Mouse (Mus musculus) left cerebral cortex, adult 9 months (tissue): ENCODE results near the gene Gpr182.

Experiments used
- DNase-seq, 2 experiments: peaks; one replicate each; pipeline ENCODE4 v3.0.0; 2022; ENCODE audit warnings: low spot score in 2 of 2

The Gpr182 gene

DNA sequence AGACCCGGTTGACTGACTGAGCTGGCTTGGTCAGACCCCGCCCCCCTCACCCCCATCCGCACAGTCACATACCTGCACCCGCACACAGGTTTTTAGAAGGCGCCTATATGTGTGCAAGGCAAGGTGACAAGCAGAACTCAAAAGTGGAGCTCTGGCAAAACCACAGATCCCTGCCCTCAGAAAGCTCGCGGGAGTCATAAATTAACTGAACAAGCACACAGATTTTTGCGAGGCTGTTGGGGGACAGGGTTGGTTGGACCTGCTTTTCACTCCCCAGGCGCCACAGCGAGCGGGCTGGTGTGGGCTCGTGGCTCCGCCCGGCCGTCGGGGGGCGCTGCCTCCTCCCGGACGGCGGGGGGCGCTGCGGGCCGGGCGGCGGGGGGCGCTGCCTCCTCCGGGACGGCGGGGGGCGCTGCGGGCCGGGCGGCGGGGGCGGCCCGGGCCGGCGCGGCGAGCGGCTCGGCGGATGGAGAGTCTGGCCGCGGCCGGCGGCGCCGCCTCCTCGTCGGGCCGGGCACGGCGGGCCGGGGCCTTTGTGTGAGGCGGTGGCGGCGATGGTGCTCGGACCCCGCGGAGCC is 12.4 kb downstream of the Gpr182 start, which contains the start of gene Zbtb39:
Gene Zbtb39, plus strand, starts transcription at position 456 of the 578 bp plus-strand sequence.
- peak in 1 of 2 experiments; percentile 58 for DNase-seq

DNA sequence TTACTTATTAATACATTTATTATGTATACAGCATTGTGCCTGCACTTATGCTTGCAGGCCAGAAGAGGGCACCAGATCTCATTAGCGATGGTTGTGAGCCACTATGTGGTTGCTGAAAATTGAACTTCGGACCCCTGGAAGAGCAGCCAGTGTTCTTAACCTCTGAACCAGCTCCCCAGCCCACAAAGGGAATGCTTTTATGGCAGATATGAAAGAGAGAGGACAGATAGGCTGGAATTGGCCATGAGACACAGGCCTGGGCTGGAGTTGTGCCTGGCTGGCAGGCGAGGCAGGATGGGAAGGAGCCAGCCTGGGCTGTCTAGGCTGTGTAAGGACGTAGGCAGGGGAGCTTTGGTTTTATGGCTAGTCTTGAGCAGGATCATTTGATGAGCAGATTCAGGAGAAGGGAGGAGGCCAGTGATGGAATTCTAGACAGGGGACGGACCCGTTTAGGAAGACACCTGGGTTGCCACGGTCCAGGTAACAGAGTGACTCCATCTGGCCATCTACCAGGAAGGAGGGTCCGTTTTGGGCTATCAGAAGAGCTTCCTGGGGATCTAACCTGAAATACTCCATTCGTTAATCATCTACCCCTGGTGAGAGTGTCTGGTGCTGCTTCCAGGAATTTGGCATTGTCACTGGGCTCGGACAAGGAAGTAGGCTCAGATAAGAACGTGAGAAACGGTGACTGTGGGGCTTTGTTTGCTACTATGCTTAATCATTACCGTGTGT is 13.2 kb downstream of the Gpr182 start:
- no peak for DNase-seq

DNA sequence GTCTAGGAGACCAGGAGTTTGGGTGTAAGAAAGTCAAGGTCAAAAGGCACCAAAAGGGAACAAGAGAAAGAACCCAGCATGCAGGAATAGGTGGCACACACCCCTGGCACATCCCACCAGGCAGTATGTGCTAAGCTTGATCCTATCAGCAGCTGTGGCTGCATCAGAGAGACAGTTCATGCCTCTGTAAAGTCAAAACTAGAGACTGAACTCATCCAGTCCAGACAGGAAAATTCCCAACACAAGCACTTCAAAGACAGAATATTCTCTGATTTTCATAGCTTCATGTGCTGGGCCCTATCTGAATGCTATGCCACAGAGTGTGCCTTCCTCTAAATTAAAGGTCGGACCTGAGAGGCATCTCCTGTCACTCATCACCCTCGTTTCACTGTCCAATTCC is 14.0 kb downstream of the Gpr182 start:
- no peak for DNase-seq

DNA sequence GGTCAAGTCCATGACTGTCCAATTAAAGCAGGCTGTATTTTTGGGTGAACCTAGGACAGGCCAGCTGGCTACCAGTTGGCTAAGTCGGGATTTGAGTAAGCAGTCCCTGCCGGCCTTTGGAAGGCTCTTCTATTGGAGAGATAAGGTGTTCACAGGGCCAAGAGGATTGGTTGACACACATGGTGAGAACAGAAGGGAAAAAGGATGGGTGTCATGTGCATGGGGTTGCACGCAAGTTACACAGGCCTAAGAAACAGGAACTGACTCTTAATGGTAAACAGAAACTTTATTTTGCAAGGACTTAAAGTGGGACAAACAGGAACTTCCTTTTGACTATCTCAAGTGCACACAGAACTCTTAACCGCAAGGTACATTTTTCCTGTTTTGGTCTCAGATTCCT is 14.6 kb downstream of the Gpr182 start:
- no peak for DNase-seq

DNA sequence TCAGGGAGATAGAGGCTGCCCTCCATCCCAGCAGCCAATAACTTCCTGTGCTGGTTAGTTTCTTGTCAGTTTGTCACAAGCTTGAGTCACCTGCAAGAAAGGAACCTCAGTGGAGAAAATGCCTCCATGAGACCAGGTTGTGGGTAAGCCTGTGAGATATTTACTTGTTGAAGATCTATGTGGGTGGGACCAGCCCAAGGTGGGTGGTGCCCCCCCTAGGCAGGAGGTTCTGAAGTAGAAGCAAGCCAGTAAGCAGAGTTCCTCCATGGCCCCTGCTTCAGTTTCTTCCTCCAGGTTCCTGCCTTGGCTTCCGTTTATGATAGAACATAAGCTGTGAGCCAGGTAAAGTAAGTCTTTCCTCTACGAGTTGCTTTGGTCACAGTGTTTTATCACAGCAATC is 15.3 kb downstream of the Gpr182 start:
- no peak for DNase-seq

DNA sequence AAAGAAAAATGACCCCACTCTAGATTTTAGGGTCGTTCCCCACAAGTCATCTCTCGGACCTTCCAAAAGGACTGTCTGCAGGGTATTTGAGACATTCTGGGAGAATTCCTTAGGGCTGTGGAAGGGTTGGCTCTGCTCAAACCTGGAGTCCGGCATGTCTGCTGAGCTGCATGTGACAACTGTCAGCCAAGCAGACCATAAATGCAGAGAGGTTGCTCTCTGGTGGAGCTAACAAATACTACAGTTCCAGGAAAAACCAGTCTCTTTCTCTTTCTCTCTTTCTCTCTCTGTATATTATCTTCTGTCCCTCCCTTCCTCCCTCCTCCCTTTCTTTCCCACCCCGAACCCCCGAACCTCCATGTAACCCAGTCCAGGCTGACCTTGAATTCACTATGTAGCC is 17.1 kb downstream of the Gpr182 start:
- no peak for DNase-seq

DNA sequence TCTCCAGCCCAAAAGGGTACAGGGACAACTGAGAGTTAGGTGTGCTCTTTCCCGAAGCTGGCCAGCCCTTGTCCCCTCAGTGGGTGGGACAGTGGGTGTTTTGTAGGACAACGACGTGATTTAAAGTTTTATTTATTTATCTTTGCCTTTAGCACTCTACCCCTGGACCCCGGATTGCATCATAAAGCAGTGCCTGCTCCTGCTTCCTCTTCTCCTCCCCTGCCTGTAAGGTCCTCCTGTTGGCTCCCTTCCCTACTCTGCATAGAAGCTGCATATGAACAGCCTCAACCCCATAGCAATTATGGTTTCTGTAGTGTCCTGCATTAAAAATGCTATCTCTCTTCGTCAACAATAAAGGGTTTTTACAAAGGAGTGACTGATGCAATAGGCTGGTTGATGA is 20.1 kb downstream of the Gpr182 start:
- no peak for DNase-seq

DNA sequence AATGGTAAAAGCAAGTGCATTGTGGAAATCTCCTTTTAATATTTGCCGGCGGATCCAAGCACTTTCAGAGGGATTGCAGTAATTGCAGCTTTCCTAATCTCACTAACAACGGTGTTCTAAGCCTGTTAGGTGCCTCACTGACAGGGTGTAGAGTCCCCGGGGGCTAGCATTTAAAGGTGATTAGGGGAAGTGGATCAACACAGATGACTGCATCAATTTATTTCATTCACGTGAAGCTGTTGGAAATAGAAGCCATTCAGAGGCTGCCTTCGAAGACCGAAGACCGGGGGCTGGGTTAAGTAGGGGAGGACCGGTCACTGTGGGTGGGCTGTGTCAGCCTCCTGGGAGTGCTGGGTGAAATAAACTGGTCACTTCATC is 20.6 kb downstream of the Gpr182 start:
- no peak for DNase-seq

DNA sequence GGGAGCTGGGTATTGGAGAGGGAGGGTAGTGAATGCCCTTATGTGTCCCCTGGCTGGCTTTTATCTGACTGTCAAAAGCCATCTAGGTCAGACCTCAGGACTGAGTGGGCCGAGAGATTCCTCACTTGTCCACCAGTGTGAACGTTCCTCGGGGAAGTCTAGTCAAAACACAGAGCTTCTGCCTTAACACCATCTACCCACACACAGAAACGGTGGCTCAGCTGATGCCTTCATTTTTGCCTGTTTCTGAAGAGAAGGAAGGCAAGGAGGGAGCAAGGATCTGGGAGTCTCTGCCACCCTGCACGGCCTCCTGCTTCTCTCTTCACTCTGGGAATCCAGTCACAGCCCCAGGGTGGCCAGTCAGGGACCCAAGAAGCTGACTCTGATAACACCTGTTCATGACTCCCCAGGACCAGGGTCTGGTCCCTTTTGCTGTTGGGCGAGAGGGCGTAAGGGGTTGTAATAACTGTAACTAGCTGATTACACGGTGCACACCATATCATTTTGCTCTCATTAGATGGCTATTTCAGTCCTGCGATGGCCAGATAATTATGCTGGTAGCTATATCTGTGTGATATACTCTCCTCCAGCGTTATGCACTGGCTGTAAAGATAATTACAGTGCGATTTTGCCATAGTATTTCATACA is 21.1 kb downstream of the Gpr182 start:
- no peak for DNase-seq

DNA sequence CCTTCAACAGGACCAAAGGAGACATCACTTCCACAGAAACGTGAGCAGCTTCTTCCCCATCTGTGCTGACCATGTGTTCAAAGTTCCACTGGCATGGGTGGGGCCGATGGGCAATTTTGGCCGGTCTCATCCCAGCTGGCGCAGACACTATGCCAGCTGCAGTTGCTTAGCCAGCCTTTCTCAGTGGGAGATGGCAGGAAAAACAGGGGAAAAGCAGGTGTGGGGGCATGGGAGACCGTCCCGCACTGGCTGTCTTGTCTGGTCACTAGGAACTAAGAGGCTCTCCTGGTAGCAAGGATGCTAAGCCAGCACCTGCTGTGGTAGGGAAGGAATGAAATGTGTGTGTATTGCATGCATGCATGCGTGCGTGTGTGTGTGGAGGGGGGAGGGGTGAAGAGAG is 23.1 kb downstream of the Gpr182 start:
- peak in 1 of 2 experiments; percentile 40 for DNase-seq

DNA sequence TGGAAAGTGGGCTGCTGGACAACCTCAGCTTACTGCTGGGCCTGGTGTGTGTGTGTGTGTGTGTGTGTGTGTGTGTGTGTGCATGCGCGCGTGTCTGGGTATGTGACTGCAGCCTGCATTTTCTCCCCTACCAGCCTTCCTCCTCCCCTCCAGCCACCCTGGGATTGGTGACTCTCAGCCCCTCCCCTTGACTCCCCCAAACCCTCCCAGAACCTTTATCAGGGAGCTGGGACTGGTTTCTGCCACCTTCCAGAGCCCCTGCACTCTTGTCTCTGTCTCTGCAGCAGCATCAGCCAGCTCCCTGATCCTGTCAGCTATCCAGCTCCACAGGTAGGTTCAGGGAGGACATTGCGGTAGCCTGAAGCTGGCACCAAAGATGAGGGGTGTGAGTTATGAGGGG is 26.4 kb downstream of the Gpr182 start:
- no peak for DNase-seq

DNA sequence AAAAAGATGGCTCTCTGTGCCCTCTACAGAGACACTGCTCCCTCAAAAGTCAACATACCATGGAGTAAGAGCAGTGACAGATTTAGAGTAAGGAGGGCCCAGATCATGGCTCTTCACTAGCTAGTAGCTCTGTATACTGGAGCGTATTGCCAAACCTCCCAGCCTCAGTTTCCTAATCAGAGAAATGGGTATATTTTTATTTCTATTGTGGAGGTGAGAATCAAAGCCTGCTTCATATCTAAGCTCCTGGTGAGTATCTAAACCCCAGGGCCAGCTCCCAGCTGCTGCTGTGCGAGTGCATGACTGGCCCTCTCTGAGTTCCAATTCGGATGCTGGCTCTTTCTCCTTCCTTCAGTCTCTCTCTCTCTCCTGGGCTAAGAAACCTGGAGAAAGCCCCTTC is 27.4 kb downstream of the Gpr182 start, which contains the start of gene Tac2:
Gene Tac2, plus strand, starts transcription at position 301 of the 400 bp plus-strand sequence.
- DNase-seq, result no peak

DNA sequence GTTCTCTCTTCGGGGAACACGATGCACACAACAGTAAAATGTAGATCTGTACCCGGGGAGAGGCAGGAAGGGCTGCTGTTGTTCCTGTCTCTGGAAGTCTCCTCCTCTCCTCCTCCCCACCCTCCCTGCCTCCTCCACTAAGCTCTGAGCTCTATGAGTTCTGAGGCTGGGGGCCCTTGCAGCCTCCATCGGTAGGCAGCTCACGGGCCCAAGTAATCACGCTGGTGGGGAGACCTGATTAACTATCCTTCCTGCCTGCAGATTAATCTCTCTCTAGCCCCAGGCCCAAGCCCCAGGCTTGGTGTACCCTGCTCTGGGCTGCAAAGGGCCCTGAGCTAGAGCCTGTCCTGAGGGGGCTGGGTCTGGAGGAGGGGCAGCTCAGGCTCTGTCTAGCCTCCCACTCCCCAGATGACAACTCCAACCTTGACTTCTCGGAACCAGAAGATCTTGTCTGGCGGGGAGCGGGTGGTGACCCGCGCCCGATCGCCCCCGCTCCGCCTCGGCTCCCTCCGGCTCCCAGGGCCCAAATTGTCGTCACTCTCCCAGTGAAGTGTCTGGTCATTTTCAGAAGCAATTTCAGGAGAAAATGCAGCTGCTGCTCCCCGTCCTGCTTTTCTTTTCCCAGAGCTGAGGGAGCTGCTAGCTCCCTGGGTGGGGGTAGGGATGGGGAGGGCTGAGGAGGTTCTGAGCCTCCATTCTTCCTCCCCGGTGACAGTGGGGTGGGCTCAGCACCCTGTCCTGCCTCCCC is 29.7 kb downstream of the Gpr182 start:
- DNase-seq, result no peak

DNA sequence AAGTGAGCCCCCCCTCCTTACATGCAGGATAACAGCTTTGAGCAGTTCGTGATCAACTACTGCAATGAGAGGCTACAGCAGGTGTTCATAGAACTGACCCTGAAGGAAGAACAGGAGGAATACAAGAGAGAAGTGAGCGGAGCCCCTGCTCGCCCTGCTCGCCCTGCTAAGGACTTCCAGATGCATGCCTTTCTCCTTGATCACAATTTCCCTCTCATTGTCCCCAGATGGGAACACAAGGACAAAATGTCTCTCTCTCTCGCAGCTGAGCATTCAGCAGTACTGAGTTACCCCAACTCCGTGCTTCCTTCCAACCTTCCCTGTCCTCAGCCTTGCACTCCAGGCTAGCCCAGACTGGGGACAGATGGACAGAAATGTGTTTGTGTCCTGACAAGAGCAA is 38.8 kb downstream of the Gpr182 start:
- no peak for DNase-seq

DNA sequence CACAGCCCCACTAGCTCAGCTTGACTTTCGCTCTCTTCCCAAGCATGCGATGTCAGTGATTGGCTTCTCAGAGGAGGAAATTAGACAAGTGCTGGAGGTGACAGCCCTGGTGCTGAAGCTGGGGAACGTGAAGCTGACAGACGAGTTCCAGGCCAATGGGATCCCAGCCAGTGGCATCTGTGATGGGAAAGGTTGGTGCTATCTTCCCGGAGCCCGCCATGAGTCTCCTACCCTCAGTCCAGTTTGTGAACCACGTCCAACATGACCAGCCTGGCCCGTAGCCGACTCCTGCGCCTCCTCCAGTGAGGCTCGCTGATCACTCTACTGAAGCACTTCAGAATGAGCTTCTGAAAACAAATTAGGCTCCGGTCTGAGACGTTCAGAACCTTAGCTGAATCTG is 41.2 kb downstream of the Gpr182 start:
- DNase-seq, result no peak

DNA sequence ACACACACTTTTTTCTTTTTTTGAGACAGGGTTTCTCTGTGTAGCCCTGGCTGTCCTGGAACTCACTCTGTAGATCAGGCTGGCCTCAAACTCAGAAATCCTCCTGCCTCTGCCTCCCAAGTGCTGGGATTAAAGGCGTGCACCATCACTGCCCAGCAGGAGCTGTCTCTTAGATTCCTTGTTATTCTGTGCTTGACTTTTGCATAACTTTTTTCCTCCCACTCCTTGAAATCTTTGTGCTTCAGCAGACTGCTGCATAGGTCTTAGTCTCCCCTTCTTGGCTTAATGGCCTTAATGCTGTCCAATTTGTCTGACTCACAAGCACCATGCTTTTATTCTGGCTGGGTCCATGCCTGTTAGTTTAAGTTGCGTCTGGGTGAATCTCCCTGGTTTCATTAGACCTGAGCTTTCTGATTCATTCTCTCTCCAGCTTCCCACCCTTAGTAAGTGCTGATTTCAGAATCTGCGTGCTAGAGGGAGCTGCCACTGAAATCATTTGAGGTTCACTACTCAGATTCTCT is 42.6 kb downstream of the Gpr182 start:
- no peak for DNase-seq

DNA sequence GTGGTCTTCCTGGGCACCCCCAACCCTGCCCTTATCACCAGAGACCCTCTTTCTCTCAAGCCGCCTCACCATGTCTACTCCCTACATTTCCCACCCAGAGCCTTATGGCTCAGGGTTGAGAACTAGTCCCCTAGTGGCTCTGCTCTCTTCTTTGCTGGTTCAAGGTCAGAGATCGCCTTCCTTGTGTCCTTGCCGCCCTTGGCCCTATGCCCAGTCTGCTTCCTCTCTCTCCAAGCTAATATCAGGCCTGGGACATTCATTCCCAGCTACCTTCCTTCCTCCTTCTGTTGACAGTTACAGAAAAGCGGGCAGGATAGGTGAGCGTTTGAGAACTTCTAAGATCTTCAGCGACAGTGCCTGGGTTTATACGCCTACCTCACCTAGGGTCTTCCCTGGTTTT is 43.8 kb downstream of the Gpr182 start:
- DNase-seq, result no peak

DNA sequence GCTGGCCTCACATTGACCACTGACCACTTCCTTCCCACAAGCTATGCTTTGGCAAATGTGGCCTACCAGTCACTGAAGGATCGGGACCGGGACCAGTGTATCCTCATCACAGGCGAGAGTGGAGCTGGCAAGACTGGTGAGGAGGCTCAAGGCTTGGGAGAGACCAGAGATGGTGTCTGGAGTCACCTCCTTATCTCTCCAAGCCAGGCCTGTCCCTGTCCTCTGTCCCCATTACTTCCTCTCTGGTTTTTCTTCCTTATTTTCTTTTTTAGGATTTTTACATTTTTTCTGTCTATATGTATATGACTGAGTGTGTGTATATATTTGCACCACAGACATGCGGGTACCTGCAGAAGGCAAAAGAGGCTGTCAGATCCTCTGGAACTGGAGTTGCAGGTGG is 45.7 kb downstream of the Gpr182 start:
- no peak for DNase-seq

DNA sequence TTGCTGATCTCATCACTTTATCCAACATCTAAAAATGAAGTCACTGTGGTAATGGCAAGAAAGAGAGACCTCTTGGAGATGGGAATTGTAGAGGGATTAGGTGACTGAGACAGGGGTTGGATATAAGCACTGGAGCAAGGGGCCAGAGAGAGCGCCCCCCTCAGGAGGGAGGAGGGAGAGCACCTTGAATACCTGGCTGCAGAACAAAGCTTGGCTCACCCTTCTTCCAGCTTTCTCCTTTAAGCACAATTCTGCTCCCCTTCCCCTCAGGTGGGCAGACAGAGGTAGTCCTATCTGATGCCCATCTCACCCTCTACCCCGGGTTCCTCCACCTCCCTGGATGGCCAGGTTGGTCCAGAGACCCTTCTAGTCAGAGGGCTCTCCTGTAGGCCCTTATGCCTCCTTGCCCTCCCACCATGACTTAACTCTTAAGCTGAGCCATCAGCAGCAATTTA is 46.7 kb downstream of the Gpr182 start, which contains the start of gene Myo1a:
Gene Myo1a, plus strand, starts transcription at position 405 of the 455 bp plus-strand sequence.
- DNase-seq, result no peak

DNA sequence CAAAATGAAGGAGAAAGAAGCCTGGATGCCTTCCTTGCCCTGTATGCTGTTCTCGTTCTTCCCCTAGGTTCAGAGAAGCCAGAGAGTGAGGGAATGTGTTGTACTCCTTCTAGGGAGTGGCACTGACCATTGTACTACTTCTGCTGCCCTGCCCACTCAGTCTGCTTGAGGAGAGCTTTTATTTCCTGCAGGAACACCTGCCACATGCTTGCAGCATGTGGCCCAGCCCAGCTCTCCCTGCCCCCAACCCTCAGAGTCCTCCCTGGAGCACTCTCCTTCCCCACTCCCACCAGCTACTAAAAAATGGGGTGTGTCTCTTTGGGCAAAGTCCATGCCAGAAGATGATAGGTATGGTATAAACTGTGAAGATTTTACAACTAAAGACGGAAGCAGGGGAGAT is 47.2 kb downstream of the Gpr182 start:
- DNase-seq, result no peak

DNA sequence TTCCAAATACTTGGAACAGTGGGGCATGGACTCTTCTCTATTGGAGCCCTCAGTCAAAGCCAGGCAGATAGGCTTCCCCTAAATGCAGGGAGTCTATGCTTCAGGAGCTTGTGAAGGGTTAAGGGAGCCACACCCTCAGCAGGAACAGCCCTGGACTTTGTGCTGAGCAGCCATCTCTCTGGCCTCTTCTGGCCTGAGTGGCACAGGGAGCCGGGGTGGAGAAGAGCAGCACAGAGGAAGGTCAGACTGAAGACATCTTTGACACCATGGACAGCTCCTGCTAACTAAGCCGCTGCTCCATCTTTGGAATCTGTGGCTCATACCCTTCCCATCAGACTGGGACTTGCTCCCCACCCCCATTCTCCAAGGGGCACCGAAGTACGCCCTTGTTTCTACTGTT is 48.2 kb downstream of the Gpr182 start:
- DNase-seq, result no peak

DNA sequence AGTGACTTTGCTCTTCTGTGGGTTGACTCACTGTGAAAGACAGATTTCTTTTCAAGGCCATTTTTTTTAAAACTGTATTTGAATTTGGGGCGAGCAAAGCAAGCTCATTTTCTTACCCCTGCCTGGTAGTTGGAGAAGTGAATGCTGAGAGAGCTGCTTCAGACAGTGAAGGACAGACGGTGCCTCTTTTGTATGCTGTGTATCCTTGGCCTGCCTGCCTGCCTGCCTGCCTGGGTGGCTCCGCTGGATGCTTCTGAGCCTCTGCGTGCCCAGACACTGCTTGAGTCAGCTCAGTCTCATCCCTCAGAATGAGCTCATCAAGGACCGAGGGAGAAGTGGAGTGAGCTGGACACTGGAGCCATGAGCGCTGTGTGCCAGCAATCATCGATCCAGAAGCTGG is 52.6 kb downstream of the Gpr182 start:
- no peak for DNase-seq
